Mouse (Mus musculus): ENCODE results near the gene Samd8. TPM values are rescaled to one million over a fixed set of nuclear protein-coding genes. Genes with fewer than 3 reads are reported as not detected.

Gene Samd8
- polyA plus RNA-seq, 1 experiment from 2014 or later = 13.7 TPM

- Histone ChIP-seq H3K9me3 (replicated peaks; ENCODE audit: control insufficient read depth, low read length) (no peaks in the 10 kb centered on the region), H3K4me2 (ENCODE audit: low read depth, low read length) (no peak overlapping the region), H3K4me3 (replicated peaks; ENCODE audit: low read length) (no peak overlapping the region), H3K9ac (ENCODE audit: low read length) (no peak overlapping the region), H3K4me1 (ENCODE audit: control insufficient read depth, insufficient read depth, low read length) (no peaks in the 10 kb centered on the region), H3K27me3 (ENCODE audit: control insufficient read depth, insufficient read depth, low read length) (no peaks in the 10 kb centered on the region), H3K27ac (ENCODE audit: low read length) (no peak overlapping the region), H3K36me3 (ENCODE audit: control insufficient read depth, insufficient read depth, low read length) (peaks cover 5% of the 10 kb centered on the region)
- ATAC-seq (ENCODE audit: insufficient read depth, low FRiP score) = no peak
- WGBS = 85% methylated on average over 4 of the region's 4 CpGs
These were observed 25.9 kb downstream of the Samd8 start for GRCm38 (mm10) chr14:21776201-21776600.

GRCm38 (mm10) chr14:21786500-21786899 is 36.2 kb downstream of the Samd8 start:
- no peak for ATAC-seq (ENCODE audit: insufficient read depth, low FRiP score)
- no peaks in the 10 kb centered on the region for H3K4me1 ChIP-seq (ENCODE audit: control insufficient read depth, insufficient read depth, low read length)
- no peak overlapping the region for H3K27ac ChIP-seq (ENCODE audit: low read length)
- H3K4me3 ChIP-seq (replicated peaks; ENCODE audit: low read length) = no peak overlapping the region
- 85% methylated on average over 4 of the region's 4 CpGs for WGBS
- no peak overlapping the region for H3K4me2 ChIP-seq (ENCODE audit: low read depth, low read length)
- H3K9me3 ChIP-seq (replicated peaks; ENCODE audit: control insufficient read depth, low read length) = no peaks in the 10 kb centered on the region
- no peak overlapping the region for H3K9ac ChIP-seq (ENCODE audit: low read length)
- H3K27me3 ChIP-seq (ENCODE audit: control insufficient read depth, insufficient read depth, low read length) = no peaks in the 10 kb centered on the region
- no peaks in the 10 kb centered on the region for H3K36me3 ChIP-seq (ENCODE audit: control insufficient read depth, insufficient read depth, low read length)

- no peaks in the 10 kb centered on the region for H3K9me3 ChIP-seq (replicated peaks; ENCODE audit: control insufficient read depth, low read length)
- ATAC-seq (ENCODE audit: insufficient read depth, low FRiP score) = no peak
- no peak overlapping the region for H3K9ac ChIP-seq (ENCODE audit: low read length)
- no peaks in the 10 kb centered on the region for H3K4me1 ChIP-seq (ENCODE audit: control insufficient read depth, insufficient read depth, low read length)
- H3K36me3 ChIP-seq (ENCODE audit: control insufficient read depth, insufficient read depth, low read length) = 0 out of 2 replicates have a peak, but pooled peaks cover 7% of the 10 kb centered on the region
- H3K4me3 ChIP-seq (replicated peaks; ENCODE audit: low read length) = no peak overlapping the region
- no peak overlapping the region for H3K4me2 ChIP-seq (ENCODE audit: low read depth, low read length)
- no peak overlapping the region for H3K27ac ChIP-seq (ENCODE audit: low read length)
- H3K27me3 ChIP-seq (ENCODE audit: control insufficient read depth, insufficient read depth, low read length) = no peaks in the 10 kb centered on the region
- WGBS = 82% methylated on average over 3 of the region's 3 CpGs
These were observed 37.0 kb downstream of the Samd8 start for GRCm38 (mm10) chr14:21787374-21787773.

- H3K36me3 ChIP-seq (ENCODE audit: control insufficient read depth, insufficient read depth, low read length) = 0 out of 2 replicates have a peak, but pooled peaks cover 8% of the 10 kb centered on the region
- no peak overlapping the region for H3K4me2 ChIP-seq (ENCODE audit: low read depth, low read length)
- no peak overlapping the region for H3K9ac ChIP-seq (ENCODE audit: low read length)
- H3K4me3 ChIP-seq (replicated peaks; ENCODE audit: low read length) = no peak overlapping the region
- 93% methylated on average over 5 of the region's 5 CpGs for WGBS
- H3K4me1 ChIP-seq (ENCODE audit: control insufficient read depth, insufficient read depth, low read length) = no peaks in the 10 kb centered on the region
- no peaks in the 10 kb centered on the region for H3K27me3 ChIP-seq (ENCODE audit: control insufficient read depth, insufficient read depth, low read length)
- no peak overlapping the region for H3K27ac ChIP-seq (ENCODE audit: low read length)
- H3K9me3 ChIP-seq (replicated peaks; ENCODE audit: control insufficient read depth, low read length) = no peaks in the 10 kb centered on the region
- ATAC-seq (ENCODE audit: insufficient read depth, low FRiP score) = no peak
These were observed 37.8 kb downstream of the Samd8 start for GRCm38 (mm10) chr14:21788121-21788520.

- no peaks in the 10 kb centered on the region for H3K27me3 ChIP-seq (ENCODE audit: control insufficient read depth, insufficient read depth, low read length)
- WGBS = 82% methylated on average over 9 of the region's 9 CpGs
- H3K27ac ChIP-seq (ENCODE audit: low read length) = no peak overlapping the region
- H3K4me1 ChIP-seq (ENCODE audit: control insufficient read depth, insufficient read depth, low read length) = 0 out of 2 replicates have a peak, but pooled peaks cover 2% of the 10 kb centered on the region
- ATAC-seq (ENCODE audit: insufficient read depth, low FRiP score) = no peak
- no peak overlapping the region for H3K4me3 ChIP-seq (replicated peaks; ENCODE audit: low read length)
- H3K9ac ChIP-seq (ENCODE audit: low read length) = no peak overlapping the region
- no peaks in the 10 kb centered on the region for H3K9me3 ChIP-seq (replicated peaks; ENCODE audit: control insufficient read depth, low read length)
- no peak overlapping the region for H3K4me2 ChIP-seq (ENCODE audit: low read depth, low read length)
- 0 out of 2 replicates have a peak, but pooled peaks cover 10% of the 10 kb centered on the region for H3K36me3 ChIP-seq (ENCODE audit: control insufficient read depth, insufficient read depth, low read length)
These were observed 40.4 kb downstream of the Samd8 start for GRCm38 (mm10) chr14:21790585-21791251.

GRCm38 (mm10) chr14:21791722-21792121 is 41.4 kb downstream of the Samd8 start:
- H3K4me2 ChIP-seq (ENCODE audit: low read depth, low read length) = no peak overlapping the region
- H3K9ac ChIP-seq (ENCODE audit: low read length) = no peak overlapping the region
- H3K4me1 ChIP-seq (ENCODE audit: control insufficient read depth, insufficient read depth, low read length) = 0 out of 2 replicates have a peak, but pooled peaks cover 2% of the 10 kb centered on the region
- no peaks in the 10 kb centered on the region for H3K27me3 ChIP-seq (ENCODE audit: control insufficient read depth, insufficient read depth, low read length)
- H3K36me3 ChIP-seq (ENCODE audit: control insufficient read depth, insufficient read depth, low read length) = 0 out of 2 replicates have a peak, but pooled peaks cover 10% of the 10 kb centered on the region
- no peak for ATAC-seq (ENCODE audit: insufficient read depth, low FRiP score)
- H3K4me3 ChIP-seq (replicated peaks; ENCODE audit: low read length) = no peak overlapping the region
- WGBS = 83% methylated on average over 4 of the region's 4 CpGs
- no peak overlapping the region for H3K27ac ChIP-seq (ENCODE audit: low read length)
- no peaks in the 10 kb centered on the region for H3K9me3 ChIP-seq (replicated peaks; ENCODE audit: control insufficient read depth, low read length)

- WGBS = 94% methylated on average over 6 of the region's 6 CpGs
These were observed 41.9 kb downstream of the Samd8 start for GRCm38 (mm10) chr14:21792250-21792649.

GRCm38 (mm10) chr14:21800641-21801040 is 50.3 kb downstream of the Samd8 start:
- H3K27ac ChIP-seq (ENCODE audit: low read length) = peak overlapping the region; percentile 64
- 0 out of 2 replicates have a peak, but pooled peaks have one; percentile 29 for ATAC-seq (ENCODE audit: insufficient read depth, low FRiP score)
- H3K9ac ChIP-seq (ENCODE audit: low read length) = no peak overlapping the region
- no peaks in the 10 kb centered on the region for H3K9me3 ChIP-seq (replicated peaks; ENCODE audit: control insufficient read depth, low read length)
- peaks cover 7% of the 10 kb centered on the region for H3K36me3 ChIP-seq (ENCODE audit: control insufficient read depth, insufficient read depth, low read length)
- no peak overlapping the region for H3K4me3 ChIP-seq (replicated peaks; ENCODE audit: low read length)
- 0 out of 2 replicates have a peak, but pooled peaks cover 3% of the 10 kb centered on the region for H3K4me1 ChIP-seq (ENCODE audit: control insufficient read depth, insufficient read depth, low read length)
- 79% methylated on average over 4 of the region's 4 CpGs for WGBS
- H3K4me2 ChIP-seq (ENCODE audit: low read depth, low read length) = no peak overlapping the region
- no peaks in the 10 kb centered on the region for H3K27me3 ChIP-seq (ENCODE audit: control insufficient read depth, insufficient read depth, low read length)

More at GRCm38 (mm10) chr14:21792250-21792649, 41.9 kb downstream of the Samd8 start:
- H3K4me1 ChIP-seq (ENCODE audit: control insufficient read depth, insufficient read depth, low read length) = 0 out of 2 replicates have a peak, but pooled peaks cover 2% of the 10 kb centered on the region
- H3K27me3 ChIP-seq (ENCODE audit: control insufficient read depth, insufficient read depth, low read length) = no peaks in the 10 kb centered on the region
- no peaks in the 10 kb centered on the region for H3K9me3 ChIP-seq (replicated peaks; ENCODE audit: control insufficient read depth, low read length)
- no peak for ATAC-seq (ENCODE audit: insufficient read depth, low FRiP score)
- no peak overlapping the region for H3K4me3 ChIP-seq (replicated peaks; ENCODE audit: low read length)
- no peak overlapping the region for H3K9ac ChIP-seq (ENCODE audit: low read length)
- 0 out of 2 replicates have a peak, but pooled peaks cover 10% of the 10 kb centered on the region for H3K36me3 ChIP-seq (ENCODE audit: control insufficient read depth, insufficient read depth, low read length)
- no peak overlapping the region for H3K4me2 ChIP-seq (ENCODE audit: low read depth, low read length)
- H3K27ac ChIP-seq (ENCODE audit: low read length) = no peak overlapping the region

GRCm38 (mm10) chr14:21801624-21802023 is 51.3 kb downstream of the Samd8 start:
- WGBS = 78% methylated on average over 7 of the region's 7 CpGs
- H3K27me3 ChIP-seq (ENCODE audit: control insufficient read depth, insufficient read depth, low read length) = no peaks in the 10 kb centered on the region

More at GRCm38 (mm10) chr14:21801624-21802023, 51.3 kb downstream of the Samd8 start:
- H3K4me3 ChIP-seq (replicated peaks; ENCODE audit: low read length) = no peak overlapping the region
- H3K4me1 ChIP-seq (ENCODE audit: control insufficient read depth, insufficient read depth, low read length) = 0 out of 2 replicates have a peak, but pooled peaks cover 3% of the 10 kb centered on the region
- H3K27ac ChIP-seq (ENCODE audit: low read length) = no peak overlapping the region
- peaks cover 7% of the 10 kb centered on the region for H3K36me3 ChIP-seq (ENCODE audit: control insufficient read depth, insufficient read depth, low read length)
- no peaks in the 10 kb centered on the region for H3K9me3 ChIP-seq (replicated peaks; ENCODE audit: control insufficient read depth, low read length)
- no peak overlapping the region for H3K9ac ChIP-seq (ENCODE audit: low read length)
- no peak overlapping the region for H3K4me2 ChIP-seq (ENCODE audit: low read depth, low read length)
- ATAC-seq (ENCODE audit: insufficient read depth, low FRiP score) = no peak
